In genomic region chrX:133921187-133921586, GRCm38 (mm10) we compare ENCODE assay signal across 23 mouse cellular contexts.
"Had no signal": no experiment of that assay in that cellular context is flagged by ENCODE, and none has a peak within 500 bp of the region (broad histone marks: within the 10 kb centered on the region; RNA-seq: fewer than 3 reads in every experiment).

No protein-coding gene starts in this region.

- H3K4me3 ChIP-seq: liver, embryonic 15.5 days; lung, embryonic 15.5 days; megakaryocyte, embryonic 14.5 days; midbrain, embryonic 10.5 days; midbrain, embryonic 12.5 days; myocyte; neural tube, embryonic 13.5 days; neural tube, embryonic 15.5 days had no signal

- H3K36me3 ChIP-seq: liver, embryonic 15.5 days; lung, embryonic 15.5 days; midbrain, embryonic 10.5 days; midbrain, embryonic 12.5 days; neural tube, embryonic 13.5 days; neural tube, embryonic 15.5 days had no signal

- DNase-seq: liver, postnatal 0 days; lung, adult 2 months; lung, postnatal 14 days; lung, postnatal 4 days; midbrain, embryonic 14.5 days; retina, postnatal 1 day; right cerebral cortex, adult 18-20 months; right cerebral cortex, postnatal 25 days; right cerebral cortex, postnatal 4 days; spleen, adult 18-20 months; thymus, adult 18-20 months; thymus, postnatal 14 days; thymus, postnatal 36 days had no signal

- H3K9ac ChIP-seq: liver, embryonic 15.5 days; liver, postnatal 0 days; lung, embryonic 15.5 days; midbrain, embryonic 12.5 days; neural tube, embryonic 13.5 days; neural tube, embryonic 15.5 days had no signal

- H3K27ac ChIP-seq: liver, embryonic 15.5 days; lung, embryonic 15.5 days; midbrain, embryonic 10.5 days; midbrain, embryonic 12.5 days; neural tube, embryonic 13.5 days; neural tube, embryonic 15.5 days had no signal

- ATAC-seq: liver, postnatal 0 days; lung, postnatal 0 days; midbrain, embryonic 16.5 days had no signal

- H3K9me3 ChIP-seq: liver, embryonic 15.5 days; lung, embryonic 15.5 days; megakaryocyte, embryonic 14.5 days; midbrain, embryonic 10.5 days; midbrain, embryonic 12.5 days; neural tube, embryonic 13.5 days; neural tube, embryonic 15.5 days had no signal

- H3K27me3 ChIP-seq: liver, embryonic 15.5 days; lung, embryonic 15.5 days; neural tube, embryonic 15.5 days had no signal

- H3K4me1 ChIP-seq: liver, embryonic 15.5 days; lung, embryonic 15.5 days; megakaryocyte, embryonic 14.5 days; midbrain, embryonic 10.5 days; midbrain, embryonic 12.5 days; neural tube, embryonic 13.5 days; neural tube, embryonic 15.5 days had no signal
